Mouse (Mus musculus) kidney, adult 10 weeks (tissue): ENCODE measurements around the gene Leprot. TPM values are rescaled to one million over a fixed set of nuclear protein-coding genes. Genes with fewer than 3 reads are reported as not detected.

ENCODE experiments used
- polyA plus RNA-seq: library from polyadenylated mRNA; stranded (reverse); fragments of 350-450 nt; fragmentation: Illumina TruSeq; extraction: RNeasy Lipid Tissue Mini Kit (QIAGEN cat#74804); gene quantifications from one replicate; pipeline ENCODE4 v1.2.3, GENCODE M21; 2014; ENCODE audit warnings: low read depth, low replicate concordance

Gene Leprot
- 66.5 TPM for polyA plus RNA-seq

GRCm38 (mm10) chr4:101647196-101647905 is at the start of gene Leprot:
Gene Leprot (plus strand): TSS chr4:101647718.

Other genes with a start within 250 kb of the Leprot start
- 192 TPM for gene Ak4, start 228.4 kb upstream of the Leprot start, polyA plus RNA-seq
- gene Dnajc6, start 151.1 kb upstream of the Leprot start, polyA plus RNA-seq: 22.8 TPM
- gene Lepr, start 69.7 kb downstream of the Leprot start, polyA plus RNA-seq: 34.0 TPM
- not detected for gene B020004J07Rik, start 196.3 kb downstream of the Leprot start, polyA plus RNA-seq
- not detected for gene C130073F10Rik, start 246.1 kb downstream of the Leprot start, polyA plus RNA-seq